Mouse (Mus musculus) embryonic facial prominence, embryonic 15.5 days (tissue): ENCODE results near the gene Armc7. TPM values are rescaled to one million over a fixed set of nuclear protein-coding genes. Genes with fewer than 3 reads are reported as not detected.
"Not testable (repeated sequence)": the region's sequence is repeated elsewhere in the genome, so short reads cannot be mapped to it uniquely, and the experiment has no call there.

ENCODE experiments used
- ATAC-seq: fragments of 200-750 bp; cut with Nextera tagmentation; 2 replicates; pipeline ENCODE4 v1.8.0; 2017; ENCODE audit warnings: low read depth, moderate TSS enrichment; ENCODE audit not compliant: insufficient number of reproducible peaks, low FRiP score, low TSS enrichment
- H3K27ac ChIP-seq: fragments of 300-500 bp; sonication (generic); replicated peaks from 2 replicates; pipeline ENCODE4 v1.5.1; 2015; ENCODE audit warnings: mild to moderate bottlenecking, inconsistent platforms
- H3K27me3 ChIP-seq: fragments of 300-500 bp; sonication (generic); 2 replicates; pipeline ENCODE4 v1.6.1; 2015; ENCODE audit warnings: inconsistent platforms
- H3K36me3 ChIP-seq: fragments of 300-500 bp; sonication (generic); 2 replicates; pipeline ENCODE4 v1.6.1; 2015; ENCODE audit warnings: mild to moderate bottlenecking, inconsistent platforms
- H3K4me1 ChIP-seq: fragments of 300-500 bp; sonication (generic); 2 replicates; pipeline ENCODE4 v1.6.1; 2015; ENCODE audit warnings: inconsistent platforms
- H3K4me2 ChIP-seq: fragments of 300-500 bp; sonication (generic); replicated peaks from 2 replicates; pipeline ENCODE4 v1.6.1; 2015; ENCODE audit warnings: mild to moderate bottlenecking, inconsistent platforms
- H3K4me3 ChIP-seq: fragments of 300-500 bp; sonication (generic); replicated peaks from 2 replicates; pipeline ENCODE4 v1.5.1; 2015; ENCODE audit warnings: mild to moderate bottlenecking, inconsistent platforms
- H3K9ac ChIP-seq: fragments of 300-500 bp; sonication (generic); 2 replicates; pipeline ENCODE4 v1.6.1; 2015; ENCODE audit warnings: inconsistent platforms
- H3K9me3 ChIP-seq: fragments of 300-500 bp; sonication (generic); replicated peaks from 2 replicates; pipeline ENCODE4 v1.6.1; 2016; ENCODE audit warnings: inconsistent platforms
- WGBS: fragments of 180-500 bp; shearing (Covaris S2); methylation state at CpG from one replicate; pipeline ENCODE4 v1.1.7; 2015; 5-methylcytosine and 5-hydroxymethylcytosine counted together
- polyA plus RNA-seq: library from polyadenylated mRNA; unstranded; fragments of >200 nt; fragmentation: Nextera tagmentation; extraction: Ambion mirVana; gene quantifications from 2 replicates; pipeline ENCODE4 v1.2.1, GENCODE M21; 2015

Gene Armc7
- polyA plus RNA-seq, 1 experiment from 2014 or later: 9.8 TPM

DNA sequence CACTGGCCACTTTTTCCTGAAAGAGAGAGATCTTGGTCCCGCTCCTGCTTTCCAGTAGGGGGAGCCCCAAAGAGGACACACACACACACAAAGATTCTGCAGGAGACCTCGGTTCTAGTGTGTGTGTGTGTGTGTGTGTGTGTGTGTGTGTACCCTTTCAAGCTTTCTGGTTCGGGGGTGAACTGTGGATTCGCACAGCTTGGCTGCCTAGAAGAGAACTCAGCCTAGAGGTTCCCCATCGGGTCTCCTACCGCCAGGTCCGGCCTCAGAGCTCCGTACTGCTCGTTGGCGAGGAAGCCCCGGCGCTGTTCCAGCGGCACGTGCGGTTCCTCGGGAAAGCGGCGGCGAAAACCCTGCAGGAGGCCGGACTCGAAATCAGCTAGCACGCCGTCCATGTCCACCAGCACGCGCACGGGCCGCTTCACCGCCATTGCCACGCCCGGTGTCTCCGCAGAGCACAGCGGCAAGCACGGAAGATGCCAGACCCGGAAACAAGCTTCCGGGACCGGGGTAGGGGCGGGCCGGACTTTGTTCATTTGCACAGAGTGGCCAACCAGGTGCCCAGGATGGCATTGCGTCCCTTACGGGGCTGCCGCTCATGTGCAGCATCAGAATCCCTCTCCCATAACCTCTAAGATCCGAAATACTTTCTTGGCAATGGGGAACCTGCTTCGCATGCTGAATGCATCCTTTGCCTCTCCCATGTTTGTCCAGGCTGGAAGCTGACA, 16.1 kb downstream of the Armc7 start, which contains the start of gene Nt5c:
Gene Nt5c (minus strand): TSS at position 507 of the 728 bp plus-strand sequence.
- Histone ChIP-seq H3K36me3 (peaks cover 14% of the 10 kb centered on the region), H3K27me3 (no peaks in the 10 kb centered on the region), H3K4me3 (peak within 1 kb of the TSS; percentile 75), H3K4me1 (peaks cover 16% of the 10 kb centered on the region), H3K9me3 (no peaks in the 10 kb centered on the region), H3K27ac (peak within 1 kb of the TSS; percentile 91), H3K9ac (peak within 1 kb of the TSS; percentile 58), H3K4me2 (peak within 1 kb of the TSS; percentile 75)
- ATAC-seq: peak; percentile 86
- under 1% methylated on average over 43 of the region's 43 CpGs for WGBS

- Histone ChIP-seq H3K27me3 (no peaks in the 10 kb centered on the region), H3K9me3 (no peaks in the 10 kb centered on the region), H3K4me1 (peaks cover 16% of the 10 kb centered on the region), H3K4me3 (peak overlapping the region; percentile 75), H3K36me3 (peaks cover 20% of the 10 kb centered on the region), H3K4me2 (peak overlapping the region; percentile 75), H3K9ac (0 out of 2 replicates have a peak overlapping the region, but pooled peaks have one; percentile 58), H3K27ac (no peak overlapping the region)
- 34% methylated on average over 6 of the region's 6 CpGs for WGBS
- no peak for ATAC-seq
These were observed 16.9 kb downstream of the Armc7 start for GRCm38 (mm10) chr11:115492387-115492786.

- H3K9me3 ChIP-seq: not testable (repeated sequence)
These were observed 21.1 kb downstream of the Armc7 start for GRCm38 (mm10) chr11:115496559-115496958.

DNA sequence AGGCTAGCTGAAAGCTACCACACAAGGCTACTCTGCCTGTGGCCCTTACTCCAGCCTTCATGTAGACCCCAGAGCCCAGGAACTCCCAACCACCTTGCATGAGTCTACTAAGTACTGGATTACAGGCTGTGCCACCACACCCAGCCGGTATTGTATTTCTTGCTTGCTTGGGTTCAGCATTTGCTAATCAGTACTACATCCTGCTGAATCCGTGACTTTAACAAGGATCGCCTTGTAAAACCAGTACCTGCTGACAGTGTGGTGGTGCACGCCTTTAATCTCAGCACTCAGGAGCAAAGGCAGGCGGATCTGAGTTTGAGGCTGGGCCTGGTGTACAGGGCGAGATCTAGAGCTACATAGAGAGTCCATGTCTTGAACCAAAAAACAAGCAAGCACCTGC, 27.2 kb downstream of the Armc7 start:
- no peak for ATAC-seq
- Histone ChIP-seq H3K27ac (no peak overlapping the region), H3K9ac (no peak overlapping the region), H3K36me3 (peaks cover 53% of the 10 kb centered on the region), H3K9me3 (no peaks in the 10 kb centered on the region), H3K4me3 (no peak overlapping the region), H3K27me3 (no peaks in the 10 kb centered on the region), H3K4me2 (no peak overlapping the region), H3K4me1 (no peaks in the 10 kb centered on the region)
- WGBS: 81% methylated on average over 6 of the region's 6 CpGs

More at GRCm38 (mm10) chr11:115496559-115496958, 21.1 kb downstream of the Armc7 start:
- ATAC-seq, H3K4me2 ChIP-seq, H3K27ac ChIP-seq, H3K27me3 ChIP-seq, H3K4me1 ChIP-seq, H3K9ac ChIP-seq, H3K4me3 ChIP-seq: not testable (repeated sequence)
- H3K36me3 ChIP-seq: peaks cover 42% of the 10 kb centered on the region
- 87% methylated on average over 9 of the region's 9 CpGs for WGBS

DNA sequence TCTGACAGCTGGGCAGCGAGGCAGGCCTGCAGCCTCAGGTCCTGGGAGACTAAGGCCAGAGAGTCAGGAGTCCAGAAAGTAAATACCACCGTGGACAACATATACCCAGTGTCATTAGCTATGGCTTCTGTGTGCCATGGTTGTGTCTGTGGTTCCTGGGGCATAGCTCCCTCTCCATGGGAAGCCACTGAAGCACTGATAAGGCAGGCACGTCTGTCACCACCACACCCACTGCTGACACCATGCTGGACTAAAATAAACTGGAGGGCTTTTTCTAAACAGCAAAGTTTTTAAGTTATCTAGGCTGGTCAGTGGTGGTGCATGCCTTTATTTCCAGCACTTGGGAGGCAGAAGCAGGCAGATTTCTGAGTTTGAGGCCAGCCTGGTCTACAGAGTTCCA, 31.1 kb downstream of the Armc7 start:
- WGBS: 80% methylated on average over 3 of the region's 3 CpGs
- Histone ChIP-seq H3K9me3 (no peaks in the 10 kb centered on the region), H3K9ac (no peak overlapping the region), H3K4me3 (no peak overlapping the region), H3K4me2 (no peak overlapping the region), H3K27me3 (no peaks in the 10 kb centered on the region), H3K4me1 (peaks cover 28% of the 10 kb centered on the region), H3K36me3 (peaks cover 20% of the 10 kb centered on the region), H3K27ac (no peak overlapping the region)
- ATAC-seq: no peak

- H3K4me3 ChIP-seq: no peak overlapping the region
- H3K27me3 ChIP-seq: no peaks in the 10 kb centered on the region
- H3K9me3 ChIP-seq: no peaks in the 10 kb centered on the region
- no peak overlapping the region for H3K27ac ChIP-seq
- H3K4me2 ChIP-seq: no peak overlapping the region
- H3K36me3 ChIP-seq: peaks cover 8% of the 10 kb centered on the region; the same call in 1 of the 2 replicates
- H3K9ac ChIP-seq: no peak overlapping the region
- 83% methylated on average over 2 of the region's 2 CpGs for WGBS
- no peak for ATAC-seq
- peaks cover 43% of the 10 kb centered on the region for H3K4me1 ChIP-seq
These were observed 32.6 kb downstream of the Armc7 start for GRCm38 (mm10) chr11:115508061-115508460.

DNA sequence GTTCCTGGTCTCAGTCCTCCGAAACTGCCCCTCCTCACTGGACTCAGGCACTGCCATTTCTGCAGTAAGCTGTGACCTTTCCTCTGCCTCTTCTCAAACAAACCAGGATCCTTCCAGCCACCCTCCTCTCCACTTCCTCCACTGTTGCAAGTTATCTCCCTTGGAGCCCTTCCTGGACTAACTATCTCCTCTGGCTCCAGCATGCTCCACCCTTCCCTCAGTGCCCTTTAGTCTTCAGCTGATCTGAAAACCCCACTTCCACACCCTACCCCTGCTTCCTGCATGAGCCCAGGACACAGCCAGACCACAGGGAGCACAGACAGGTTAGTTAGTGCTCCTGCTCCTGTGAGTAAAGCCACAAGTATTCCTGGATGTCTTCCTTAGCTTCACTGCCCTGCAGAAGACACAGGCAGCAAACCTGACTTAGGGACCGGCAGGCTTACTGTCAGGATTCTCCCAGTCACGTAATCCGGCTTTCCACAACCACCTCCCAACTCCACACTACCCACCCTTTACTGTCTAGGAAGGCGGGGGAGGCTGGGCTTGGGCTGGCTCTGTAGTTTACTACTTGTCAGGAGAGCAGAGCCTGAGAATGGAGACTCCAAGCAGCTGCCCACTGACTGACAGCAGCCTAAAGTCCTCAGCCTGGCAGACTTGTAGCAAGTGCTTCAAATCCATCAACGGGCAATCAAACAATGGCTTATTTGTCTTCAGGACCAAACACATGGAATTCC, 34.5 kb downstream of the Armc7 start:
- H3K36me3 ChIP-seq: 0 out of 2 replicates have a peak, but pooled peaks cover 2% of the 10 kb centered on the region
- H3K4me2 ChIP-seq: no peak overlapping the region
- no peak for ATAC-seq
- WGBS: 38% methylated on average over 6 of the region's 6 CpGs
- H3K4me1 ChIP-seq: peaks cover 45% of the 10 kb centered on the region
- no peaks in the 10 kb centered on the region for H3K9me3 ChIP-seq
- no peak overlapping the region for H3K27ac ChIP-seq
- H3K27me3 ChIP-seq: no peaks in the 10 kb centered on the region
- H3K9ac ChIP-seq: no peak overlapping the region
- no peak overlapping the region for H3K4me3 ChIP-seq

- WGBS: 46% methylated on average over 5 of the region's 5 CpGs
- no peaks in the 10 kb centered on the region for H3K9me3 ChIP-seq
- no peaks in the 10 kb centered on the region for H3K27me3 ChIP-seq
- peaks cover 45% of the 10 kb centered on the region for H3K4me1 ChIP-seq
- H3K4me2 ChIP-seq: no peak overlapping the region
- H3K36me3 ChIP-seq: no peaks in the 10 kb centered on the region
- no peak for ATAC-seq
- no peak overlapping the region for H3K9ac ChIP-seq
- H3K4me3 ChIP-seq: no peak overlapping the region
- H3K27ac ChIP-seq: no peak overlapping the region
These were observed 35.0 kb downstream of the Armc7 start for GRCm38 (mm10) chr11:115510507-115510888.

- H3K4me2 ChIP-seq: peak overlapping the region; percentile 81
- no peak overlapping the region for H3K9ac ChIP-seq
- peaks cover 45% of the 10 kb centered on the region for H3K4me1 ChIP-seq
- H3K4me3 ChIP-seq: peak overlapping the region; percentile 99
- H3K27ac ChIP-seq: 0 out of 2 replicates have a peak overlapping the region, but pooled peaks have one; percentile 12
- ATAC-seq: no peak
- no peaks in the 10 kb centered on the region for H3K27me3 ChIP-seq
- WGBS: 35% methylated on average over 2 of the region's 2 CpGs
- no peaks in the 10 kb centered on the region for H3K9me3 ChIP-seq
- no peaks in the 10 kb centered on the region for H3K36me3 ChIP-seq
These were observed 35.7 kb downstream of the Armc7 start for GRCm38 (mm10) chr11:115511121-115511520.

DNA sequence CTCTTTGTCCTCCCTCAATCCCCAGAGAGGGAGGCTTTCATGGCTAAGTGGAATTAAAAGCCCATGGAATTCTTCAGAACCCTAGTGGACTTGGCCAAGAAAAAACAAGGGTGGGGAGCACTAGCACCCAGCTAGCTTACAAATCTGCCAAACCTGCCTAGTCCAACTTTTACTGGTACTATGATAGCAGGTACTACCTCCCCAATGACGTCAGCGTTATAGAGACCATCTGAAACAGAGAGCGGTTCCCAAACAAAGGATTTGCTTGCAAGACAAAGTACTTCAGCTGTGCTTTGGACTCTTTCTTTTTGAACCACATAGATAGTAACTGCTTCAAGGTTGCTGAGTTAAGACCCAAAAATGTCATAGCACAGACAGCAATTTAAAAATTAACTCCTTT, 36.5 kb downstream of the Armc7 start:
- H3K4me1 ChIP-seq: peaks cover 45% of the 10 kb centered on the region
- H3K9me3 ChIP-seq: no peaks in the 10 kb centered on the region
- H3K9ac ChIP-seq: 0 out of 2 replicates have a peak overlapping the region, but pooled peaks have one; percentile 12
- peak overlapping the region; percentile 86; the same call in 1 of the 2 replicates for H3K27ac ChIP-seq
- H3K4me3 ChIP-seq: peak overlapping the region; percentile 99
- H3K4me2 ChIP-seq: peak overlapping the region; percentile 81
- H3K27me3 ChIP-seq: no peaks in the 10 kb centered on the region
- no peak for ATAC-seq
- H3K36me3 ChIP-seq: no peaks in the 10 kb centered on the region
- WGBS: 29% methylated on average over 3 of the region's 3 CpGs

DNA sequence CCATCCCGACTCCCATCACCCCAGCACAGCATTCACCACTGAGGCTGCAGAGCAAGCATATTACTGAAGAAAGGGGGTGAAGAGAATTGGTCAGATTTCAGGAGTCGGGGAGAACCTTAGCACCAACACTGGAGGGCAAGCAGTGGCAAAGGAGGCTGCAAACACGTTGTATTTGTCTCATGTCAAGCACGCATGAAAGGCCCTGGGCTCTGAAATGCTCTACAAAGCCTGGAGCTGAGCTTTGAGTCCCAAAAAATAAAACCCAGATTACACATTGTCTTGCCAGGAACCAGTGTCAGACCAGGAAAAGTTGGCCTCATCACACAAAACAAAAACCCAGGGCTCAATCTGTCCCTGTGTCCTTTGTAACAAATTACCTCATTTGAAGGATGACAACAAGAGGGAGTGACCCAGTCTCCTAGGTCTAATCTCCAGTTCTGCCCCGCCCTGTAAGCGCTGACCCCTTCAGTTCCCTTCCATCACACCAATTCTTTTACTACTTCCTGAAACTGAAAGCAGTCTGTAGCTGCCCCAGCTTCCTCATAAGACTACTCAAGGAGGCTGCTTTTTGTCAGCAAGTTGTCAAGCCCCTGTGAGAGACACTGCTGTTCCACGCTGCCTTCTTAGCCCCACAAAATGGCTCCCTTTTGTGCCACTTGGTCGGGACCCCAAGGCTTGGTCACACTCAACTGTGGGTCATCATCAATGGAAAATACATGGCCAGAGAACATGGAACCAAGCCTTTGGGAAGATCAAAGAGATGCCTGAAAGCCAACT, 37.1 kb downstream of the Armc7 start:
- H3K4me2 ChIP-seq: peak overlapping the region; percentile 81
- peaks cover 45% of the 10 kb centered on the region for H3K4me1 ChIP-seq
- no peaks in the 10 kb centered on the region for H3K9me3 ChIP-seq
- H3K27ac ChIP-seq: peak overlapping the region; percentile 86
- H3K27me3 ChIP-seq: no peaks in the 10 kb centered on the region
- ATAC-seq: no peak
- no peaks in the 10 kb centered on the region for H3K36me3 ChIP-seq
- peak overlapping the region; percentile 99 for H3K9ac ChIP-seq
- peak overlapping the region; percentile 99 for H3K4me3 ChIP-seq
- 29% methylated on average over 8 of the region's 8 CpGs for WGBS
